Mouse (Mus musculus) WW6 (cell line): ENCODE results near the gene Cphx3.
"Not testable (repeated sequence)": the region's sequence is repeated elsewhere in the genome, so short reads cannot be mapped to it uniquely, and the experiment has no call there.

Experiments used
- DNase-seq: peaks from one replicate; pipeline ENCODE4 v3.0.0-alpha.2; 2013; ENCODE audit warnings: low read depth, low spot score

The Cphx3 gene

DNA sequence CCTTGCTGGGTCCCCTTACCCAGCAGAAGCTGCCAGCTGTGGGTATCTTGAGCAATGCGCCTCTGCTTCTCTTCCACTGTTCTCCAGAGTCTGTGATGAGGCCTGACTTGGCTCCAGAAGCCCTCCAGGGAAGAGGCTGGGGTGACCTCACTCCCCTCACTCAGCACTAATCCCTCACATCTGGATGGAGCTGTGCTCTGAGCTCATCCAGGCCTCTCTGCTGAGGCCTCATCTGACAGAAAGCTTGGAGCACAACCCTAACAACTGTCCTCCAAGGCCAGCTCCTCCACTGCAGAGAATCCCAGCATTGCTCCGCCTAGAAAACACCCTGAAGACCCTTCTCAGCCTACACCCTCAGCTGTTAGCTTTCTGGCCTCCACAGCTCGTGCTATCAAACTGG lies 91.9 kb downstream of the Cphx3 start:
- not testable (repeated sequence) for DNase-seq

DNA sequence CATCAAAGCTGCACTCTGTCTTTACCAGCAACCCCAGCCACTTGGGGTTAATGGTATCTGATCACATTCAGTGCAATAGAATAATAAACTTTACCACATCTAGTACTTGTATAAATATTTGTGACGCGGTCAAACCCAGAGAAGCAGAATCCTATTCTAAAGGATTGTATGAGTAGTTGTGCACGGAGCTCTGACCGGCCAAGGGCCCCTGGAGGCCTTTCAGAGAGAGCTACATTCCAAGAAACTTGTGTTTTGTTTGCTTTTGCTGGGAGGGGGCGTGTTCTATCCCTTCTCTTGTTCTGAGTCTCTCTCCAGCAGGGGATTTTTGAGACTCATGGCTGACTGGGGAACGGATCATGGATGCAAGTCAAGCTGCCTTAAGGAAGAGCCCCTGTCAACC lies 92.9 kb downstream of the Cphx3 start:
- not testable (repeated sequence) for DNase-seq

DNA sequence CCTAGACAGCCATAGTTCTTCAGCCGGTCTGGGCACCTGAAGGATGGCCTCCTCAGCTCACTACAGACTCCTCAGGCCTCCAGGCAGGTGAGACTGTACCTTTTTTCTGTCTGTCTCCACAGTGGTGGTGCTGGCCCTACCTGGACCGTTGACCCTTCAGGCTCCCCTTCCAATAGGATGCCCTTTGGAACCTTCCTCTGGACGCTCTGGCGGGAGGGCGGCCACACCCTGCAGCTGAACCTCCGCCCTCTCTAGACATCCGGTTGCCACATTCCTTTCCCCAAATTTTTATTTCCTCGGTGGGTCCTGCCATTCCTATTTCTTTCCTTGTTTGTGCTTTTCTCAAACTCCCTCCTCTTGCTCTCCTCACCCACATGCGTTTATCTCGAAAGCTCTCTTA lies 99.6 kb downstream of the Cphx3 start:
- DNase-seq: not testable (repeated sequence)

DNA sequence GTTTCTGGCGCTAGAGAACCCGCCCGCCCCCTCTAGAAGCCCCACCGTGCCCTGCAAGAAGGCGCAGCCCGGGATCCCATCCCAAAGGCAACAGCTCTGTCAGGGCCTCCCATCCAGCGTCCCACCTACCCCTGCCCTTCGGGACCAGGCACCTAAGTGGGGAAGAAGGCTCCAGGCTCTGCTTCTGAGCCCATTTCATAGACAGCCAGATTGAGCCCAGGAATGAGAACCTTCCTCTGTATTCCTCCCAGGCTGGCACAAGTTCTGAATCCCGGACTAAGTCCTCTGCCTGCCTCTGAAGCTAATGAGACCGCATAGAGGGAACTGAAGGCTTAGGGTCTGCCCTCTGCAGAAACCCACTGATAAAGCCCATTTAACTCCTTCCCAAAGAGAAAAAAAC lies 100.3 kb downstream of the Cphx3 start, which contains the start of gene Plac9b:
Plac9b (minus strand) TSS at position 101 of the 400 bp plus-strand sequence.
- DNase-seq: not testable (repeated sequence)

DNA sequence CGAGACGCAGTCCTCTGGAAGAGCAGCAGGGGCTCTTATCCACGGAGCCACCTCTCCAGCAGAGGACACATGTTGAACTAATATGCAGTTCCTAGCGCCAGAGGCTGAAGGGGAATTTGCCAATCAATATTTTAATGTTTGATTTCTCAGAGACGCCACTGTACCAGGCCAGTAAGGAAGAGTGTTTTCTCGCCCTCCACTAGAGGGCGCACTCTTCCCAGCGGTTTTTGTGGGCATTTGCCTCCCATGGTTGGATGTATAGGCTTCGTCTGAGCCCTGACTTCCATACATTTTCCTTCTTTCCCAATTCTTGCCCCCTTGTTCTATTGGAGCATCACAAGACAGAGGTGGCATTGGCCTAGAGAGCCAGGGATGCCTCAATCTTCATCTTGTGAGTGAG lies 104.5 kb downstream of the Cphx3 start:
- DNase-seq: not testable (repeated sequence)

DNA sequence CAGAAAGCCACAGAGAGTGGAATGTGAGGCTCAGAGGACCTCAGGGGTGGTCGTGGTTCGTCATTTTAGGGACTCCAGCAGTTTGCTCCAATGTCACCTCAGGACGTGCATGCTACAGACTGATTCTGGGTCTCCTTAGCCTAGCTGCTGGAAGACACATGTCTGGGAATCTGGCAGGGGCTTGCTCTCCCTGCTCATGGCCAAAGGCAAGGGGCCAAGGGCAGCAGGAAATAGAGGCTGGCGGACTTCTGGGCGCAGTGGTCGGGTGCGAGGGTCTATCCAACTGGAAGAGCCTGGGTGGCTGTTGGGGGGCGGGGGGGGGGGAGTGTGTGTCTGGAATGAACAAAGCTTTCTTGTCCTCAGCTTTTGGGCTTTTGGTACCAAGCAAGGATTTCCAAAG lies 106.3 kb downstream of the Cphx3 start:
- DNase-seq: not testable (repeated sequence)

DNA sequence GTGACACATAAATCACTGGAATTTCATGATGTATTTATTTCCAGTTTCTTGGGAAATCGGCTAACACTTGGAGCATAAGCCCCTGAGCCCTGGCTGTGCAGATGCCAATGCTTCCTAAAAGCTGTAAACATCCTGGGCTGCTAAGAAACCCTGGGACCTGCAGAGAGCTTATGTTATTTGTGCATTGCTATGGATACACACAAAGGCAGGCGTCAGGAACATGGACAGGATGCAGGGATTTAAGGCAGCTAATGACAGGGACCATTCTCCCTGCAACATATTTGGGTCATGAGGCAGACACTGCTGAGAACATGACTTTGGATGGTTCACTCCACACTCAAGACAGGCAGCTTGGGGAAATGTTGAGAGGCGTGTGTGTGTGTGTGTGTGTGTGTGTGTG lies 115.8 kb downstream of the Cphx3 start:
- not testable (repeated sequence) for DNase-seq

DNA sequence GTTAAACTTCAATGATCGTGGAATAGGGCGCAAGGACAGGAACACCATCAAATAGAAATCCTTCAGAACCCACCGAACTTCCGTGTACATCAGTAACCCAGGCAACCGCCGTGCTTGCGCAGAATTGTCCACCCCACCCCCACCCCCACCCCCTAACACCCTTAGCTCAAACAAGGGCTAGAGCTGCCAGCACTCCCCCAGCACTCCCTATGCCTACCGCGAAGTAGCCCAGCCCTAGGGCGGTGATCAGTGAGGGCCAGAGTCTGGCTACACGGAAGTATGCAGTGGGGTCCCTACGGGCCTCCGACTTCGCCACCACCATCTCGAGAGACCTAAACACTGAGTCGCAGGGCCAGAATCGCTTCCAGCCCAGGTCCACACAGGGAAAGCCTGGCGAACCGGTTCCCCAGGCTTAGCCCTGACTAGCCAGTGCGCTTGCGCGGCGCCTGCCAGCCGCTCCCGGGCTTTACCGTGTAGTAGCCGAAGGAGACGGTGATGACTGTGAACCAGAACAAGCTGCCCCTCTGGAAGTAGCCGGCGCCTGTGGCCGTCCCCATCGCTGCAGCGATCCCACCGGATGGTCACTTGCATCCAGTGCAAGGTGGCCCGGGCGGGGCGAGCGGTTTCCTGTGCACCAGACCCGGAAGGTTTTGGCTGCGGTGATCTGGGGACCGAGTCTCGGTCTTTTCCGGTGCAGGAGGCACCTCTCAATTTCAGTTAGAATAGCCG lies 124.3 kb downstream of the Cphx3 start:
- not testable (repeated sequence) for DNase-seq

DNA sequence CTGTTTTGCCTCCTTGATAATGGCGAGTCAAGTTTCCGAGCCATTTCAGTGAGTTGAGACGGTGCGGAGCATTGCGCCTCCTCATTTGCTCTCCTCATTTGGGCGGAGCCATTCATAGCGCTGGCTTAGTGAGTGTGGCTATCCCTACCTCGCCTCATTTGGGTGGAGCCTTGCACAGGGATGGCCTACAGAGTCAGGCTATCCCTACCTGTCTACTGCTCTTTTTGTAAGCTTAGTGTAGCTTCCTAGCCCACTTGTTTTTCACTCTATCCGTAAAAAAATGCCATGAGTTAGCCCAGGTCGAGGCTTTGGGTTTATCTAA lies 124.8 kb downstream of the Cphx3 start, which contains the start of gene Tmem254b:
Tmem254b (minus strand) TSS at position 116 of the 322 bp plus-strand sequence.
- DNase-seq: not testable (repeated sequence)

DNA sequence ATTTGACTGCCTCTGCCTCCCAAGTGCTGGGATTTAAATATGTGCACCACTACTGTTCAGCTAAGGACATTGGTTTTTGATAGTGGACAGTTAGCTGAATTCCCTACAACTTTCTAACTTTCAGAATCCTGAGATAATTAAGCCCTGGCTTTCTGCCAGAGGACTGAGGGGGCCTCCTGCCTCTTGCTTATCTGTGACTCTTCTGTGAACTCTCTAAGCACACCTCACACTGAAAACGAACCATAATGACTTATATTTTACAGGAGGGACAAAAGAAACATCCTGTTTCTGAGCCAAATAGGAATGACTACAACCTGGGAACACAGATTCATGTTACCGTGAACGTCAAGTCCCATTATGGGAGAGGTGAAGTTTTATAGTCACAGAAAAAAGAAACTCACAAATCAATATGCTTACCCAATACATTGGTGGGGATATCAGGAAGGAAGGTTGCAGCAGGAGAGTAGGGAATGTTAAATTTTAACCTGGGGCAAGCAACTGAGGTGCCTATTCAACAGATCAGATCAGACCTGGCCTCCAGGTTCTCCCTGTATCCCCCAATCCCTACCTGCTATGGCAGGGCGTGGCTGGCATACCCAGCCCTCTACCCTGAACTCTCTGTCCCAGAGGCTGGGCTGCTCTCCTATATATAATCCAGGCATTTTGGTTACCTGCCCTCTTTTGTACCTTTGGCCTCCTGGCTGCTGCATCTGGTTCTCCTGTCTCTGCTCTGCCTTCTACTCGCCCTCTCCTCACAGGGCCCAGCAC lies 134.3 kb downstream of the Cphx3 start:
- DNase-seq: not testable (repeated sequence)

DNA sequence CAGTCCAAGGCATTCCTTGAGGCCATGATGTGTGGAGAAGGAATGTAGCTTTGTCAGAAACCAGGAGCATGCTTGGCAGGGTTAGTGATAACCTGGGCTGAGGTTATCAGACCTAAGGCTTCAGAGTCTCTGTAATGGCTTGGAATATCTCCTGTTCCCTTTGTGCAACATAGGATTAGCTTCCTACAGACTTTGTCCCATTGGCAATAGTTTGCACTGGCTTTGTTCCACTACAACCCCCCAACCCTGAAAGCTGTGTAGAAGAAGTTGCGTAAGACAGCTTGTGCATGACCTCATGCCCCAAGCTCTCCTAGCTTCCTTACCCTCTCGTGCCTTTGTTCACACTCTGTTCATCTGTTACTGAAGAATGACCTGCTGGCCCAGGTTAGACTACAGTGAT lies 155.1 kb downstream of the Cphx3 start:
- DNase-seq: not testable (repeated sequence)

DNA sequence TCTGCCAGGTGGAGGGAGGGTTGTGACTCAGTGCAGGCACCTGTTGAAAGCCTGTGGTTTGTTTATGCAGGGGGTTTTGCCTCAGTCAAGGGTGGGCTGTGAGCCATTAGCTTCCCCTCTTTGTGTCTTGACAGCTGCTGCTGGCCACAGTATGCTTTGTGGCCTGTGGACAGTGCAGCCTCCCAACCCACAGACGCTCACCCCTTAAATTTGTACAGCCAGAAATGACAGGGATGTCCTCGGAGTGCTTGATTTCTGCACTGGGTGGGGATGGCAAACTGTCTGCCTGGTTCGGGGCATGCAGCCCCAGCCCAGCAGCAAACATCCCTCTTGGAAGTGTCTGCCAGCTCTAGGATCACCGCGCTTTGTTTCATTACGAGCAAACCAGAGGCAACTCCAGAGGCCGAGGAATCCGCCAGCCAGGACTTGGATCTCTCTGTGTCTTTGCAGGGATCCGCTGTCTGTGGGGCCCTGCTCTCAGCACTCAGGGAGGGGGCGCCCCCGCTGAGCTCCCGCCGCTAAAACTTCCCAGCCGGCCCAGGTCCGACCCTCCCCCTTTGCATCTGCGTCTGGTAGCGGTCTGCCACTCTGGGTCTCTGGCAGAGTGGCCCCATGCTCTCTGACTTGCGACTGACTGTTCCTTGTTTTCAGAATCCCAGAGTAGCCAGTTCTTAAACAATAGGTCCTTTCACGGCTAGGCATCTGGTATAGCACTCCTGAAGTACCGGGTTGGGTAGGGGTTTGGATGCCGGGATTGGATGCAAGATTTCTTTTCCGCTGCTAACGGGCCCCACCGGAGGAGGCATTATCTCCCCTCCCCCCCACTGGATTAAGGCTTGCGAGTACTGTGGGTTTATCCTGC lies 175.9 kb downstream of the Cphx3 start, which contains the start of gene Duxbl3:
Duxbl3 (plus strand) TSS at position 207 of the 862 bp plus-strand sequence.
- DNase-seq: not testable (repeated sequence)

DNA sequence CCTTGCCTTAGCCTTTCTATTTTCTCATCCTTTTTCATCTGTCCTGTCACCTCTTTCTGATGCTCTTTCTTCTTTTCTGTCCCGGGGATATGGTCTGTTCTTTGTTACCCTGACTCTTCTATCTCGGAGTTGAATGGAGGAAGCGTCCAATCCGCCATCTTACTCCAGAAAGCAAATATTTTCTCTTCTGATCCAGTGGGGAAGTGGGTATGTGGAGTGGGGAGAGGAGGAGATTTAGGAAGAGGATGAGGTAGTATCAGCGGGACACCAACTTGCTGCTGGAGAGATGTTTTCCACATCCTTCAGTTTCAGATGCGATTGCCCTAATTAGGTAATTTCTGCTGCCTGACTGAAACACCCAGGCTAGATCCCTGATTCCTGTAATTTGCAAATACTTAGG lies 176.6 kb downstream of the Cphx3 start:
- not testable (repeated sequence) for DNase-seq
